Mouse (Mus musculus): ENCODE data around the gene Pafah1b3. TPM values are rescaled to one million over a fixed set of nuclear protein-coding genes. Genes with fewer than 3 reads are reported as not detected.
A peak's percentile ranks its signal among the peaks of the same experiment; 100 is the strongest.

Pafah1b3 gene
- polyA plus RNA-seq, 1 experiment from 2014 or later, result 173 TPM

DNA sequence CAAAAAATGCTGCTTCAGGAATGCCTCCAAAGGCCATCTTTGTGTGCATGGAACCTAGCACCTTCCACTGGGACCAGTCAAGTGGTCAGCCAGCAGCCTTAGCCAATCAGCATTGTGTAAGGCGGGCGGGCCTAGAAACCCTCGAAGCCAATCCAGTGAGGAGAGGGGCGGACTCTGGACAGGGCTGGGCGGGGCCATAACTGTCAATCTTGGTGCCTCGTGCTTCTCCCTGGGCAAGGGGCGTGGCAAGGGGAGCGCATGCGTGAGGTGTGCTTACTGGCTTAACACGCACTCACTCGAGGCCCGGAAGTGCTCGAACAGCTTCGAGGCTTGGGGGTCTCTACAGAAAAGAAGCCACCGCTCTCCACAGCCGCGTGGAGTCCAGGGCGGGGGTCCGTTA, 3.3 kb upstream of the Pafah1b3 start, which contains the start of gene Prr19:
Gene Prr19, plus strand, starts transcription at position 349 of the 400 bp plus-strand sequence.
- no peak within 1 kb of the TSS for H3K4me3 ChIP-seq (replicated peaks)
- H3K27ac ChIP-seq, result no peak within 1 kb of the TSS
- no peak for ATAC-seq
- H3K4me2 ChIP-seq (replicated peaks), result no peak within 1 kb of the TSS
- peaks cover 6% of the 10 kb centered on the region; the same call in 1 of the 2 replicates for H3K4me1 ChIP-seq (replicated peaks)
- H3K9ac ChIP-seq, result no peak within 1 kb of the TSS
- H3K27me3 ChIP-seq (replicated peaks), result peaks cover 4% of the 10 kb centered on the region; the same call in 1 of the 2 replicates
- 57% methylated on average over 19 of the region's 19 CpGs for WGBS
- H3K9me3 ChIP-seq, result no peaks in the 10 kb centered on the region
- H3K36me3 ChIP-seq, result 0 out of 2 replicates have a peak, but pooled peaks cover 2% of the 10 kb centered on the region

DNA sequence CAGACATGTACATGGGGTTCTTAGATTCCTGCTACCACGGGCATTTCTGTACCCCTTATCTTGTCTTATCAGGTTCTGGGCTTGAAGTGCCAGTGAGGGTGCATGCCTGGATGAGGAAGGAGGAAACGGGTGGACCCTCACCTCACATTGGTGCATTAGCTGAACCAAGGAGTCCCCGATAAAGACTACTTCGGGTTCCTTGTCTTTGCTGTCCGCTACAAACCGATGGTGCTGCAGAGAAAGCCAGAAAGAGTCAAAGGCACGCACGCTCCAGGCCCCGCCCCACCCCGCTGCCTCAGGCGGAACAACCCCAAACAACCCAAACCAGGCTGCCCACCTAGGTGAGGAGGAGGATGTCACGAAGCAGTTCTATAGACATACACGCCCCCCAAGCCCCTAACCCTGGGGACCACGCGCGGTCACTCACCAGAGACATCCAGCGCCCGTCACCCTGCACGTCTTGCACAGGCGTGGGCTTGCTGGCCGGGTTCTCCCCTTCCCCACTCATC, 787 bp downstream of the Pafah1b3 start:
- H3K36me3 ChIP-seq, result peaks cover 26% of the 10 kb centered on the region
- no peaks in the 10 kb centered on the region for H3K9me3 ChIP-seq
- peak; percentile 53 for ATAC-seq
- peak overlapping the region; percentile 82 for H3K4me3 ChIP-seq (replicated peaks)
- peak overlapping the region; percentile 99 for H3K27ac ChIP-seq
- H3K9ac ChIP-seq, result peak overlapping the region; percentile 89
- H3K27me3 ChIP-seq (replicated peaks), result no peaks in the 10 kb centered on the region
- peaks cover 8% of the 10 kb centered on the region for H3K4me1 ChIP-seq (replicated peaks)
- H3K4me2 ChIP-seq (replicated peaks), result peak overlapping the region; percentile 75
- WGBS, result 0% methylated on average over 21 of the region's 21 CpGs

DNA sequence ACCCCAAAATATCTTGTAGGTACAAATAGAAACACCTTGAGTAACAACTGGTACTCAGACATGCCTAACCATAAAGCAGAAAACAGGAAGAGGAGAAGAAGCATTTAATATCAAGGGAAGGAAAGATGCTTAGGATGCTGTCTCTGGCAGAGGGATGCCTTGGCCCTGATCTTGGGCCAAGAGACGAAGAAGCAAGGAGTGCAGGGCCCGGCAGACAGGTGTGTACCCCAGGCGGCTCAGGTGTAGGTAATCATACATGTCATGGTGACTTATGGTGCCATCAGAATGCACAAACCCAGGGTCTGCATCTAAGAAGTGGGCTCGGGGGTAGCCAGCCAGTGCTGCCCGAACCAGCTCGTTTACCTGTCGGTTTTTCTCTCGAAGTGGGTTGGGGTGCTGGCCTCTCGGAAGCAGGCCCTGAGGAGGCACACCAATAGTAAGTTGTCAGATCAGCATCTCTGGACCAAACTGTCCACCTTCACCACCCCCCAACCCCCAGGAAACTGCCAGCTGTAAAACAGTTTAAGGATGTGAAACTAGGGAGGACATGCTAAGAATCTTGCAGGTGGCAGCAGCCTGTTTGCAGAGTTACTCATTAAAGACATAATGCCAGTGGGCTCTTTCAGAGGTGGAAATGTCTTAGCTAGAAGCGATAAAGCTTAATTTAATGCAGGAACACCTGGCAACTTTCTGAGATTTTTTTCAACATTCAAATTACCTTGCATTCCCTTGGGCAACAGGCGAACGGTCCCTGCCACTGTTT, 2.6 kb downstream of the Pafah1b3 start:
- no peaks in the 10 kb centered on the region for H3K9me3 ChIP-seq
- 87% methylated on average over 12 of the region's 12 CpGs for WGBS
- no peaks in the 10 kb centered on the region for H3K27me3 ChIP-seq (replicated peaks)
- H3K4me3 ChIP-seq (replicated peaks), result no peak overlapping the region
- ATAC-seq, result no peak
- no peak overlapping the region for H3K9ac ChIP-seq
- no peak overlapping the region for H3K4me2 ChIP-seq (replicated peaks)
- peaks cover 39% of the 10 kb centered on the region for H3K36me3 ChIP-seq
- no peak overlapping the region for H3K27ac ChIP-seq
- H3K4me1 ChIP-seq (replicated peaks), result peaks cover 19% of the 10 kb centered on the region

DNA sequence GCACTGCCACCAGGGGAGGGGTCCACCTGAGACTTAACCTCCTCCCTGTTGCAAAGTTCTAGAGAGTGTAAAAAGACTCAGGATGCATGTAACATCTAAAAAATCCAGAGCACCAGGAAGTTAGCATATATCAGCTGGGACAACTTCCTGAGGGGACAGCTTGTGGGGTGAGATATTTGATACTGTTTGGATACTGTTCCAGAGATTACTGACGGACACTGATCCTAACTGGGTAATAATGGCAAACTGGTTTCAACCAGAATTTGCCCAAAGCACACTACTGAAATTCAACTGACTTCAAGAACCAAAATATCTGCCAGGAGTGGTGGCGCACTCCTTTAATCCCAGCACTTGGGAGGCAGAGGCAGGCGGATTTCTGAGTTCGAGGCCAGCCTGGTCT, 3.3 kb downstream of the Pafah1b3 start:
- Histone ChIP-seq H3K9ac (no peak overlapping the region), H3K27ac (no peak overlapping the region), H3K4me2 (replicated peaks) (no peak overlapping the region), H3K27me3 (replicated peaks) (no peaks in the 10 kb centered on the region), H3K9me3 (no peaks in the 10 kb centered on the region), H3K4me3 (replicated peaks) (no peak overlapping the region), H3K4me1 (replicated peaks) (peaks cover 19% of the 10 kb centered on the region), H3K36me3 (peaks cover 44% of the 10 kb centered on the region)
- no peak for ATAC-seq
- 86% methylated on average over 4 of the region's 4 CpGs for WGBS

DNA sequence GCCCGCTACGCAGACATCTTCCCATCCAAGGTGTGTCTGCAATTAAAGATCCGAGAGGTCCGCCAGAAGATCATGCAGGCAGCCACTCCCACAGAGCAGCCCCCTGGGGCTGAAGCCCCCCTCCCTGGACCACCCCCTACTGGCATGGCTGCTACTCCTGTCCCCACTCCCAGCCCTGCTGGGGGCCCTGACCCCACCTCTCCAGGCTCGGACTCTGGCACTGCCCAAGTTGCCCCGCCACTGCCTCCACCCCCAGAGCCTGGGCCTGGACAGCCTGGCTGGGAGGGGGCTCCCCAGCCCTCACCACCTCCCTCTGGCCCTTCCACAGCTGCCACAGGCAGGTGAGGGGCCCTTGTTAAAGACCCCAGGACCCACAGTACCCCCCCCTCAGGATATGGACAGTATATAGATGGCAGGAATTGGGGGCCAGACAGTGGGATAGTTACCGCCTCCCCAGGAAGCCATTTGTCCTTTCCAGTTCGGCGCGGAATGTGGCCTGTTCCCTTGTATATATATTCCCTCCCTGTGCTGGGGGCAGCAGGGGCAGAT, 4.5 kb downstream of the Pafah1b3 start:
- Histone ChIP-seq H3K27me3 (replicated peaks) (no peaks in the 10 kb centered on the region), H3K9ac (no peak overlapping the region), H3K4me2 (replicated peaks) (no peak overlapping the region), H3K4me1 (replicated peaks) (peaks cover 19% of the 10 kb centered on the region), H3K27ac (no peak overlapping the region), H3K4me3 (replicated peaks) (no peak overlapping the region), H3K9me3 (no peaks in the 10 kb centered on the region), H3K36me3 (peaks cover 57% of the 10 kb centered on the region)
- ATAC-seq, result no peak
- 76% methylated on average over 9 of the region's 10 CpGs for WGBS

DNA sequence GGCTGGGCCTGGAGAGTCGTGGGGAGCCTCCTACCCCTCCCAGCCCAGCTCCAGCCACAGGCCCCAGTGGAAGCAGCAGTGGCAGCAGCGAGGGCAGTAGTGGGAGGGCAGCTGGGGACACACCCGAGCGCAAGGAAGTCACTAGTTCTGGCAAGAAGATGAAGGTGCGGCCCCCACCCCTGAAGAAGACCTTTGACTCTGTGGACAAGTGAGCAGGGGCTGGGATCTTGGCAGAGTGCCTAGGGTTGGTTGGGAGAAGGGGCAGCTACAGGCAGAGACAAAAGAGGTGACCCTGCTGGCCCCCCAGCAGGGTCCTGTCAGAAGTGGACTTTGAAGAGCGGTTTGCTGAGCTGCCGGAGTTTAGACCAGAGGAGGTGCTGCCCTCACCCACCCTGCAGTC, 5.7 kb downstream of the Pafah1b3 start:
- Histone ChIP-seq H3K27me3 (replicated peaks) (no peaks in the 10 kb centered on the region), H3K27ac (no peak overlapping the region), H3K36me3 (peaks cover 68% of the 10 kb centered on the region), H3K4me1 (replicated peaks) (peaks cover 19% of the 10 kb centered on the region), H3K9me3 (no peaks in the 10 kb centered on the region), H3K4me2 (replicated peaks) (no peak overlapping the region), H3K4me3 (replicated peaks) (no peak overlapping the region), H3K9ac (no peak overlapping the region)
- ATAC-seq, result no peak
- WGBS, result 58% methylated on average over 7 of the region's 7 CpGs

DNA sequence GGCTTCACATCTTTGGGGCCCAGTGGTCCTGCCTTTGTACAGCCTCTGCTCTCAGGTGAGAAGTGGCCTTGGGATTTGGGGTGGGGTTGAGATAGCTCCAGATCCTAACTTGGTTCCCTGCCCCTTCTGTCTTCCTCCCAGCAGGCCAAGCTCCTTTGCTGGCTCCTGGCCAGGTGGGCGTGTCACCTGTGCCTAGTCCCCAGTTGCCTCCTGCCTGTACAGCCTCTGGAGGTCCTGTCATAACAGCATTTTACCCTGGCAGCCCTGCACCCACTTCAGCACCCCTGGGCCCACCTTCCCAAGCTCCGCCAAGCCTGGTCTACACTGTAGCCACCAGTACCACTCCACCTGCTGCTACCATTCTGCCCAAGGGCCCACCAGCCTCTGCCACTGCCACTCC, 6.9 kb downstream of the Pafah1b3 start:
- H3K27ac ChIP-seq, result 0 out of 2 replicates have a peak overlapping the region, but pooled peaks have one; percentile 6
- peak; percentile 70 for ATAC-seq

DNA sequence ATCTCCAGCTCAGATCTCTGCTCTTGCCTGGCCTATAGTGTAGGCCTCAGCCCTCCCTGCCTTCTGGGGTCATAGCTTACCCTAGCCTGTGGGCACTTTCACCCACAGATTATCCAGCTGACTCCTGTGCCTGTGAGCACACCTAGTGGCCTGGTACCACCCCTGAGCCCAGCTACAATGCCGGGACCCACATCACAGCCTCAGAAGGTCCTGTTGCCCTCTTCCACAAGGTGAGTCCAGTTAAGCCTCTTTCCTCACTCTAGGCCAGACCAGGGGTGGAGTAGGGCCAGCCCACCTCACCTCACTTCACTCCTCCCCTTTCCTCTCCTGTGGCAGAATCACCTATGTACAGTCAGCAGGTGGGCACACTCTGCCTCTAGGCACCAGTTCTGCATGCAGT, 7.3 kb downstream of the Pafah1b3 start:
- H3K9me3 ChIP-seq, result no peaks in the 10 kb centered on the region
- H3K4me2 ChIP-seq (replicated peaks), result no peak overlapping the region
- WGBS, result 92% methylated on average over 1 of the region's 1 CpGs
- H3K27me3 ChIP-seq (replicated peaks), result no peaks in the 10 kb centered on the region
- H3K9ac ChIP-seq, result no peak overlapping the region
- no peak overlapping the region for H3K4me3 ChIP-seq (replicated peaks)
- 0 out of 2 replicates have a peak, but pooled peaks have one; percentile 3 for ATAC-seq
- H3K27ac ChIP-seq, result 0 out of 2 replicates have a peak overlapping the region, but pooled peaks have one; percentile 6
- peaks cover 15% of the 10 kb centered on the region for H3K4me1 ChIP-seq (replicated peaks)
- peaks cover 78% of the 10 kb centered on the region for H3K36me3 ChIP-seq

More for the DNA sequence above, 6.9 kb downstream of the Pafah1b3 start:
- Histone ChIP-seq H3K9me3 (no peaks in the 10 kb centered on the region), H3K4me2 (replicated peaks) (no peak overlapping the region), H3K4me1 (replicated peaks) (peaks cover 15% of the 10 kb centered on the region), H3K27me3 (replicated peaks) (no peaks in the 10 kb centered on the region), H3K4me3 (replicated peaks) (no peak overlapping the region), H3K9ac (no peak overlapping the region), H3K36me3 (peaks cover 77% of the 10 kb centered on the region)
- 73% methylated on average over 2 of the region's 2 CpGs for WGBS

DNA sequence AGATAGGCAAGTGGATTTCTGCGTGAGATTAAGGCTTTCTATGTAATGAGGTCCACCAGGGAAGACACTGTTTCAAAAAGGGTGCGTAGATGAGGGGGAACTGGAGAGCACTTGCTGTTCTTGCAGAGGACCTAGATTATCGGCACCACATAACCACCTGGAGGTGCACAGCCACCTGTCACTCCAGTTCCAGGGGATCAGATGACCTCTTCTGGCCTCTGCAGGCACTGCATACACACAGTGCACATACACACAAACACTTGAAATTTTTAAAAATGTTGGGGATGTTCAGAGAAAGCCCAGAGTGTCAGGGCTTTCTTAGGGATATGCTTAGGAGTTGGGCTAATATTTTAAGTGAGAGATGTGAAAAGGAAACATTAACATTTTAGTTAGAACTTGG, 7.9 kb downstream of the Pafah1b3 start:
- ATAC-seq, result no peak
- no peak overlapping the region for H3K27ac ChIP-seq
- WGBS, result 97% methylated on average over 3 of the region's 3 CpGs
- peaks cover 17% of the 10 kb centered on the region for H3K4me1 ChIP-seq (replicated peaks)
- peaks cover 83% of the 10 kb centered on the region for H3K36me3 ChIP-seq
- H3K27me3 ChIP-seq (replicated peaks), result no peaks in the 10 kb centered on the region
- H3K9ac ChIP-seq, result no peak overlapping the region
- no peaks in the 10 kb centered on the region for H3K9me3 ChIP-seq
- H3K4me2 ChIP-seq (replicated peaks), result no peak overlapping the region
- H3K4me3 ChIP-seq (replicated peaks), result no peak overlapping the region

DNA sequence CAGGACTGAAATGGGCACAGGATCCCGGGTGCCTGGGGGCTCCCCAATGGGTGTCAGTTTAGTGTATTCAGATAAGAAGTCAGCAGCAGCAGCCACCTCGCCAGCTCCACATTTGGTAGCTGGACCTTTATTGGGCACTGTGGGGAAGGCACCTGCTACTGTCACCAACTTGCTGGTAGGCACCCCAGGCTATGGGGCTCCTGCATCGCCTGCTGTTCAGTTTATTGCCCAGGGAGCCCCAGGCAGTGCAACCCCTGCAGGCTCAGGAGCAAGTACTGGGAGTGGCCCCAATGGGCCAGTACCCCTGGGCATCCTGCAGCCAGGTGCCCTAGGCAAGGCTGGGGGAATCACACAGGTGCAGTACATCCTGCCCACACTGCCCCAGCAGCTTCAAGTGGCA, 9.1 kb downstream of the Pafah1b3 start:
- Histone ChIP-seq H3K9me3 (no peaks in the 10 kb centered on the region), H3K4me2 (replicated peaks) (no peak overlapping the region), H3K36me3 (peaks cover 78% of the 10 kb centered on the region), H3K9ac (no peak overlapping the region), H3K4me3 (replicated peaks) (no peak overlapping the region), H3K27me3 (replicated peaks) (no peaks in the 10 kb centered on the region), H3K27ac (no peak overlapping the region), H3K4me1 (replicated peaks) (peaks cover 29% of the 10 kb centered on the region)
- 84% methylated on average over 3 of the region's 3 CpGs for WGBS
- no peak for ATAC-seq

DNA sequence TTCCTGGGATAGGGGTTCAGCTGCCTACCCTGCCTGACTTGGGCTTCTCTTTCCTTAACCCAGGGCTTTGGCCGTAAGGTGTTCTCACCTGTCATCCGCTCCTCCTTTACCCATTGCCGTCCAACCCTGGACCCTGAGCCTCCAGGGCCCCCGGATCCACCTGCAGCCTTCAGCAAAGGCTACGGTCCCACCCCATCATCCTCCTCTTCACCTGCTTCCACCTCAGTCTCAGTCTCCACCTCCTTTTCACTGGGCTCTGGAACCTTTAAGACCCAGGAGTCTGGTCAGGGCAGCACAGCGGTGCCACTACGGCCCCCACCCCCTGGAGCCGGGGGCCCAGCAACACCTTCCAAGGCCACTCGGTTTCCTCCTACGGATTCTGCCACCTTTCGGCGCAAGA, 9.8 kb downstream of the Pafah1b3 start:
- Histone ChIP-seq H3K4me1 (replicated peaks) (peaks cover 36% of the 10 kb centered on the region), H3K27ac (no peak overlapping the region), H3K9ac (no peak overlapping the region), H3K4me2 (replicated peaks) (no peak overlapping the region), H3K27me3 (replicated peaks) (no peaks in the 10 kb centered on the region), H3K9me3 (no peaks in the 10 kb centered on the region), H3K36me3 (peaks cover 74% of the 10 kb centered on the region), H3K4me3 (replicated peaks) (no peak overlapping the region)
- no peak for ATAC-seq
- WGBS, result 87% methylated on average over 12 of the region's 12 CpGs

DNA sequence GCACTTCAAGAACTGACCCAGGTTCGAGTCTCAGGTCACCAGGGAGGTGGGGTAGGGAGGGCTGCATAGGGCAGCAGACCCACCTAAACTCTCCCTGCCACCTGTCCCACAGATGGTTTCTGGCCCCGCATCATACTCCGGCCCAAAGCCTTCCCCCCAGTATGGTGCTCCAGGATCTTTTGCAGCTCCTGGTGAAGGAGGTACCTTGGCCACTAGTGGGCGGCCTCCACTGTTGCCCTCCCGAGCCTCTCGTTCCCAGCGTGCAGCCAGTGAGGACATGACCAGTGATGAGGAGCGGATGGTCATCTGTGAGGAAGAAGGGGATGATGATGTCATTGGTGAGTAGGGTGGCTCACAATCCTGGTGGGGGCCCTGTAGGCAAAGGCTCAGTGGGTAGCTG, 10.8 kb downstream of the Pafah1b3 start:
- no peak overlapping the region for H3K4me2 ChIP-seq (replicated peaks)
- peaks cover 64% of the 10 kb centered on the region for H3K36me3 ChIP-seq
- no peaks in the 10 kb centered on the region for H3K27me3 ChIP-seq (replicated peaks)
- H3K4me1 ChIP-seq (replicated peaks), result peaks cover 34% of the 10 kb centered on the region
- WGBS, result 83% methylated on average over 8 of the region's 8 CpGs
- H3K9ac ChIP-seq, result no peak overlapping the region
- no peak overlapping the region for H3K27ac ChIP-seq
- H3K9me3 ChIP-seq, result no peaks in the 10 kb centered on the region
- H3K4me3 ChIP-seq (replicated peaks), result no peak overlapping the region
- no peak for ATAC-seq

All from intestine, embryonic 15.5 days (tissue).